Mouse (Mus musculus) heart, postnatal 0 days (tissue): ENCODE data around the gene Sftpd. TPM values are rescaled to one million over a fixed set of nuclear protein-coding genes. Genes with fewer than 3 reads are reported as not detected.

Experiments
- ATAC-seq: fragments of 200-750 bp; cut with Nextera tagmentation; 2 replicates; pipeline ENCODE4 v1.8.0; 2017; ENCODE audit warnings: low read depth, moderate number of reproducible peaks, moderate library complexity; ENCODE audit not compliant: insufficient read depth
- DNase-seq: peaks from one replicate; pipeline ENCODE4 v3.0.0-alpha.2; 2016; ENCODE audit warnings: low spot score
- H3K27ac ChIP-seq: fragments of 300-500 bp; sonication (generic); 2 replicates; pipeline ENCODE4 v1.5.1; 2014; ENCODE audit warnings: low read depth, mild to moderate bottlenecking
- H3K27me3 ChIP-seq: fragments of 300-500 bp; sonication (generic); 2 replicates; pipeline ENCODE4 v1.6.1; 2014; ENCODE audit warnings: low read length, mixed read lengths; ENCODE audit not compliant: control insufficient read depth, insufficient read depth
- H3K36me3 ChIP-seq: fragments of 300-500 bp; sonication (generic); replicated peaks from 2 replicates; pipeline ENCODE4 v1.6.1; 2014; ENCODE audit warnings: low read length, mixed read lengths; ENCODE audit not compliant: control insufficient read depth, insufficient read depth
- H3K4me1 ChIP-seq: fragments of 300-500 bp; sonication (generic); 2 replicates; pipeline ENCODE4 v1.6.1; 2014; ENCODE audit warnings: antibody characterized with exemption; ENCODE audit not compliant: control insufficient read depth, insufficient read depth
- H3K4me2 ChIP-seq: fragments of 300-500 bp; sonication (generic); 2 replicates; pipeline ENCODE4 v1.6.1; 2014; ENCODE audit warnings: low read depth, mild to moderate bottlenecking, low read length, moderate library complexity
- H3K4me3 ChIP-seq: fragments of 300-500 bp; sonication (generic); 2 replicates; pipeline ENCODE4 v1.5.1; 2014; ENCODE audit warnings: low read depth, low read length
- H3K9ac ChIP-seq: fragments of 300-500 bp; sonication (generic); replicated peaks from 2 replicates; pipeline ENCODE4 v1.6.1; 2014; ENCODE audit warnings: low read depth, low read length, mixed read lengths
- H3K9me3 ChIP-seq: fragments of 300-500 bp; sonication (generic); replicated peaks from 2 replicates; pipeline ENCODE4 v1.6.1; 2016; ENCODE audit warnings: low read length; ENCODE audit not compliant: control insufficient read depth
- CTCF ChIP-seq: IDR thresholded peaks from 2 replicates; pipeline ENCODE4 v1.5.1; 2016; ENCODE audit warnings: antibody characterized with exemption, control low read depth, low read depth
- EP300 ChIP-seq: IDR thresholded peaks from 2 replicates; pipeline ENCODE4 v1.6.1; 2016; ENCODE audit warnings: antibody characterized with exemption, low read depth
- WGBS: fragments of 180-500 bp; shearing (Covaris S2); extraction: QIAGEN DNeasy Blood & Tissue Kit; methylation state at CpG from one replicate; pipeline ENCODE4 v1.1.7; 2014; 5-methylcytosine and 5-hydroxymethylcytosine counted together
- polyA plus RNA-seq: library from polyadenylated mRNA; unstranded; fragments of >200 nt; fragmentation: Nextera tagmentation; extraction: Ambion mirVana; gene quantifications from 2 replicates; pipeline ENCODE4 v1.2.1, GENCODE M21; 2015
- total RNA-seq: library from RNA; depleted of rRNA; stranded (reverse); fragments of >200 nt; gene quantifications from 2 replicates; pipeline ENCODE4 v1.2.3, GENCODE M21; 2014; ENCODE audit warnings: low replicate concordance

Sftpd gene
- total and polyA plus RNA-seq, 2 experiments from 2014 or later: 0.44 TPM; not detected in 1

DNA sequence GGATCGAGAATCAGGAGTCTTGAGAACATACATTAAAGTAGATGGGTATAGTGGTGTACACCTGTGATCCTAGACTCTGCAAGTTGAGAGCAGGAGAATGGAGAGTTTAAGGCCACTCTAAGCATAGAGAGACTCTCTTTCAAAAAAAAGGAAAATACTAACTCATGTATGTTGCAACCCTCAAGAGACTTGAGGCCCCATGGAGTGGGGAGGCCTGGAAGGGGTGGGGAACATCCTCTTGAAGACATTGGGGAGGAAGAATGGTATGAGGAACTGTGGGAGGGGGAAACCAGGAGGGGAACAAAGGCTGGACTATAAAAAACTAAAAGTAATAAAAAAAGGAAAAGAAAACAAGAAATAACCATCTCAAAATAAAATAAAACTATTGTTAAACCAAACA is 16.4 kb downstream of the Sftpd start:
- WGBS: 84% methylated on average over 1 of the region's 1 CpGs
- Histone ChIP-seq H3K27me3 (no peaks in the 10 kb centered on the region), H3K4me2 (no peak overlapping the region), H3K36me3 (no peaks in the 10 kb centered on the region), H3K4me3 (no peak overlapping the region), H3K27ac (no peak overlapping the region), H3K4me1 (peaks cover 10% of the 10 kb centered on the region), H3K9ac (no peak overlapping the region), H3K9me3 (no peaks in the 10 kb centered on the region)
- no peak for TF ChIP-seq CTCF
- ATAC-seq: no peak
- no peak for DNase-seq

DNA sequence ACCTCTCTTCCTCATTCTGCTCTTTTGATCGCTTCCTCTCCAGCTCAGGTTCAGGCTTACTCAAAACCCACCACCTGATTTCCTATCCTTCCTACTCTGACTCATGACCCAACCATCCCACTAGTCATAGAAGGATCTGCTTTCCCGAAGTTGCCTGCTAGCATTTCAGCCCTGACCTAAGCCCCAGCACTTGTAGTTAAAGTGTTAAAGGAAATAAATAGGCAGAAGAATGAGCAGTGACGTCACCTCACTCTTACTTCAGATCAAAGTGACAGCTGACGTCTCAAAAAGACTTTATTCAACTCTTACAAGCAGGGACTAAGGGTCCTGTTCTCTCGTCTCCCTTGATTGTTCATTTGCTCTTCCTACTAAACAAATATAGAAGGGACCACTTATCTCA is 17.7 kb downstream of the Sftpd start:
- Histone ChIP-seq H3K27me3 (no peaks in the 10 kb centered on the region), H3K4me3 (no peak overlapping the region), H3K9me3 (no peaks in the 10 kb centered on the region), H3K9ac (no peak overlapping the region), H3K36me3 (no peaks in the 10 kb centered on the region), H3K4me1 (peaks cover 10% of the 10 kb centered on the region), H3K27ac (no peak overlapping the region), H3K4me2 (no peak overlapping the region)
- TF ChIP-seq EP300: no peak
- TF ChIP-seq CTCF: no peak
- no peak for ATAC-seq
- WGBS: 31% methylated on average over 5 of the region's 5 CpGs
- DNase-seq: no peak

DNA sequence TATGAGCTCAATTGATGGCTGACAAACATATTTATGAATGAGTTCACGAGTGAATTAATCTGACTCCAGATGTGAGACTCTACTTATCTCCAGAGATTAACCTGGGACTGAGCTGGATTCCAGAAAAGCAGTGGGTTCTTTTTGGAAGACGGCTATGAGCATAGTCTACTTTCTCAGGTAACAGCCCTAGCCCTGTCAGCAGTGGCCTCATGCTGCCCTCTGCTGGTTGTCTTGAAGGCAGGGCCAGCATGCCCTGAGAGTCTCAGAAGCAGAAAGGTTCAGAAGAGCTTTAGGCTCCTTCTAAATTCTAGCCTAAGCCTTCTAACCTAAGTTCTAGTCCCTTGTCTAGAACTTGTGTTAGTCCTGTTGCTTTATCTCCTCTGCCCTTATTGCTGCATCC is 22.3 kb downstream of the Sftpd start:
- H3K9me3 ChIP-seq: no peaks in the 10 kb centered on the region
- TF ChIP-seq CTCF (peak; percentile 88), EP300 (no peak)
- H3K4me1 ChIP-seq: no peaks in the 10 kb centered on the region
- H3K4me2 ChIP-seq: no peak overlapping the region
- H3K9ac ChIP-seq: no peak overlapping the region
- no peak overlapping the region for H3K4me3 ChIP-seq
- no peak overlapping the region for H3K27ac ChIP-seq
- no peak for ATAC-seq
- no peaks in the 10 kb centered on the region for H3K36me3 ChIP-seq
- peak; percentile 31 for DNase-seq
- 8% methylated on average over 2 of the region's 2 CpGs for WGBS
- H3K27me3 ChIP-seq: no peaks in the 10 kb centered on the region

DNA sequence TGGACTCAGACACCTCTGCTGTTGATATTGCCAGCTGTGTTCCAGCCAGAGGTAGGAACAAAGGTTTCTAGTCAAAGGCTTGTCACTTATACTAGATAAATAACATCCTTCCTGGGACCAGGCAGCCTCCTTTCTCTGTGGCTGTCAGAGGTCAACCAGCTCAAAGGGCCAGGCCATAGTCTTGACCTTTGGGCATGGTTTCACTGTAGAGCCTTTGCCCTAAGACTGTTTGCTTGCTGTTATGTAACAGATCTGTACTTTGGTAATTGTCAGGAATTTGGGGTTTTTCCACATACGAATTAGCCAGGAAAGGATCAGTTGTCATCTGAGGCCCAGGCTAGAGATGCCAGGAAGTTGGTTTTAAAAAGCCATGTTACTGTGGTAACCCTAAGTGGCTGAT is 24.2 kb downstream of the Sftpd start:
- DNase-seq (no peak), ATAC-seq (no peak; the same call in 1 of the 2 replicates)
- Histone ChIP-seq H3K4me1 (no peaks in the 10 kb centered on the region), H3K27ac (no peak overlapping the region), H3K4me2 (no peak overlapping the region), H3K9me3 (no peaks in the 10 kb centered on the region), H3K9ac (no peak overlapping the region), H3K27me3 (no peaks in the 10 kb centered on the region), H3K36me3 (no peaks in the 10 kb centered on the region), H3K4me3 (no peak overlapping the region)
- WGBS: 24% methylated on average over 1 of the region's 1 CpGs
- TF ChIP-seq CTCF (no peak), EP300 (no peak)

DNA sequence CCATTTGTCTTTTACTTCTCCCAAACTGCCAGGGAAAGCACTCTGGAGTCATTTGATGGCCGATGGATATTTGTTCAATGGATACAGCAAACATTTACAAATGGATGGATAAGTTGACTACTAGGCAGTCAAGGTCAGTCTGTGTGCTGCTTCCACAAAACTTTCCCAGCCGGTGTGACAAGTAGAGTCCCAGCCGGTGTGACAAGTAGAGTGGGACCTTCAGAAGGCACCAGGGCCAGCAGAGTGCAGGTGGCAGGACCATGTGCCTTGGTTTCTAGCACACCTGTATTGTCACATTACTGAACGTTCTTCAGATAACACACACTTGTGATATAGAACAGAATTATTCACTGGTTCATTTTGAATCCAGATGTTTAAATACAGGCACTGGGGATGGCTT is 24.9 kb downstream of the Sftpd start:
- WGBS: 72% methylated on average over 4 of the region's 4 CpGs
- H3K9ac ChIP-seq: no peak overlapping the region
- DNase-seq: no peak
- H3K27me3 ChIP-seq: no peaks in the 10 kb centered on the region
- no peak overlapping the region for H3K4me3 ChIP-seq
- no peaks in the 10 kb centered on the region for H3K9me3 ChIP-seq
- H3K4me2 ChIP-seq: no peak overlapping the region
- no peak overlapping the region for H3K27ac ChIP-seq
- no peak for TF ChIP-seq EP300
- TF ChIP-seq CTCF: no peak
- H3K4me1 ChIP-seq: no peaks in the 10 kb centered on the region
- ATAC-seq: no peak
- H3K36me3 ChIP-seq: no peaks in the 10 kb centered on the region

DNA sequence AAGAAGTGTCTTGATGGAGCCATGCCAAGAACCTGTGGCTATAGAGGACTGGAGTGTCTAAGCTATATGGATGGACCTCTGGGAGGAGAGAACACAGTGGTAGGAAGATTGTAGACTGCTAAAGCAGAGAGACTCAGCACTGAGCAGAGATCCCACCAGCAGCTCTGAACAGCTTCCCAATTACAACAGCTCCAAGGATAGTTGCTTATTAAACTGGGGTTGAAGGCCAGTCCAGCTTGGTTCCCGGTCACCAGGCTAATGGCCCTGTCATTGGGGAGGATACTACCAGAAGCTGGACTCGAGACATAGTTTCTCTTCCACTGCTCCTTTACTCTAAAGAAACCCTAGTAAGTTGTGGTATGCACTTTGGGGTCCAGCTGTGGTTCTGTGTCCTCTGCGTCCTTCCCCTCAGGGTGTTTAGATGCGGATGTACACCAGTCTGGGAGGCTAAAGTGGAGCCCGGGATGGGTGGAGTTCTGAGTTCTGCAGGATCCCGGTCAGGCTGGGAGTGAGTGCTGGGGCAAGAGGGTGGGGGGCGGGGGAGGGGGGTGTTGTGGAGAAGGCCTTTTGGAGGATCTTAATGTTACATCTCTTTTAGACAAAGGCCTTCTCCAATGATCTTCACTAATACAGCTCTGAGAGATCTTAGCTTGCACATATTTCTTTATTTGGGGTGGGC is 33.6 kb downstream of the Sftpd start, which contains the start of gene Mbl1:
TSS of gene Mbl1 (plus strand) at position 239 of the 679 bp plus-strand sequence.
- Histone ChIP-seq H3K4me2 (no peak within 1 kb of the TSS), H3K9me3 (no peaks in the 10 kb centered on the region), H3K9ac (no peak within 1 kb of the TSS), H3K27ac (no peak within 1 kb of the TSS), H3K4me3 (no peak within 1 kb of the TSS), H3K4me1 (no peaks in the 10 kb centered on the region), H3K36me3 (no peaks in the 10 kb centered on the region), H3K27me3 (no peaks in the 10 kb centered on the region)
- TF ChIP-seq EP300 (no peak), CTCF (no peak)
- ATAC-seq (no peak), DNase-seq (no peak)
- WGBS: 82% methylated on average over 7 of the region's 7 CpGs
